Mouse (Mus musculus): Measurements from ENCODE around the gene Tmem229a. TPM values are rescaled to one million over a fixed set of nuclear protein-coding genes. Genes with fewer than 3 reads are reported as not detected.

Gene Tmem229a
- not detected in 2 replicates for total RNA-seq (2015; ENCODE audit: low replicate concordance)
- not detected in 2 replicates for total RNA-seq (2017; ENCODE audit: low replicate concordance)

DNA sequence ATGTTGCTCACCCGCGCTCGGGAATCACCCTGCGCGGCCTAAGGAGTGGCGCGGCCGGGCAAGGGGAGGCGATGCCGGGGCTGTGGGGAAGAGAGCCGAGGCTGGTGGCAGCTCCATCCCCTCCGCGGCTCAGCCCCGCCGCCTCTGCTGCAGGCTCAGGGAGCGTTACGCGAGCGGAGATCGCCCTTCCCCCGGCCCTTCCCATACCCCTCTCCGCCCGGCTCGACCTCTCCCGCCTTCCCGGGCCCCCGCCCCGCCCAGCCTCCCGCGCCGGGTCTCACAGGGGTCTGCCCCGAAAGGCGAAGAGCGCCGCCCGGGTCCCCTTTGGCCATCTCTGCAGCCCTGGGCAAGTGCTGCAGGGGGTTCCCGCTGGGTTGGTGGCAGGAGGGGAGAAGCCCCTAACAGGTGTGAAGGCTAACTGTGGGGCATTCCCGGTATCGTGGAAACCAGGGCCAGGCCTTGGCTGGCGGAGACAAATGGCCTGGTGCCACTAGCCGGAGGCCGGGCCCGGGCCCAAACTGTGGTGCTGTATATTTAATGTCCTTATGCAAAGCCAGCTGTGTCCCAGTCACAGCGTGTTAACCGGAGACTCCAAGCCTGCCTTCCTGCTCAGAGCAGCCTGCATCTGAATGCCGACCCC, at the start of gene Tmem229a:
Tmem229a (minus strand) TSS at position 352 of the 640 bp plus-strand sequence.
- ATAC-seq (replicated peaks; ENCODE audit: low FRiP score, poor library complexity, severe bottlenecking) = no peak

DNA sequence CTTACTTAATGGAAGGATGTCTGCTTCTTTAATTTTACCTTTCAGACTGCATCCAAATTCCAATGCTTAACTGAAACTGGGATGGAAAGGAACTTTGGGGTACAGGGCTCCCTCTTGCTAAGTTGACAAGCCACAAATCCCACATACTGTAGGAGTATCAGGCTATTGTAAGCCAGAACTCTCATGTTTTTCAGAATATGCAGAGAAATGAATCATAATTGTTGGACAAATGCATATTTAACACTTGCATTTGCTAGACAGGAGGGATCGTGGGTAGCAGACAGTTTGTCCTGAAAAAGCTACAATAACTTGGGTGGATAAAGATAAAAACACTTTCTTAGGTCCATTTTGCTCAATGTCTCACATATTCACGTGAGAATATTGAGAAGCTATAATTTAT, 37.7 kb upstream of the Tmem229a start:
- ATAC-seq (replicated peaks; ENCODE audit: low FRiP score, poor library complexity, severe bottlenecking) = no peak

DNA sequence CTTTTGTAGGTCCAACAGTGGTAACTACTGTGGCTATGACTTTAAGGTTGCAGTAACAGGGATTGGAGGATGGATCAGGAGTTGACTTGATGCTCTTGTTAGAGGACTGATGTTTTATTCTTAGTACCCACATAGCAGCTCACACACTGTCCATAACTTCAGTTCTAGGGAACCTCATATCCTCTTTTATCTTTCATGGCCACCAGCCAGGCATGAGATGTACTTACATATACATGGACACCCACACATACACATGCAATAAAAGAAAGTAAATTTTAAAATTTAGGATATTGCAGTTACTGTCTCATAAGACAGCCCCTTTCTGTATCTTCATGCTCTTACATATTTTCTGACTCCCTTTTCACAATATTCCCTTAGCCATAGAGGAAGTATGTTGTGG, 33.7 kb upstream of the Tmem229a start:
- no peak for ATAC-seq (replicated peaks; ENCODE audit: low FRiP score, poor library complexity, severe bottlenecking)

DNA sequence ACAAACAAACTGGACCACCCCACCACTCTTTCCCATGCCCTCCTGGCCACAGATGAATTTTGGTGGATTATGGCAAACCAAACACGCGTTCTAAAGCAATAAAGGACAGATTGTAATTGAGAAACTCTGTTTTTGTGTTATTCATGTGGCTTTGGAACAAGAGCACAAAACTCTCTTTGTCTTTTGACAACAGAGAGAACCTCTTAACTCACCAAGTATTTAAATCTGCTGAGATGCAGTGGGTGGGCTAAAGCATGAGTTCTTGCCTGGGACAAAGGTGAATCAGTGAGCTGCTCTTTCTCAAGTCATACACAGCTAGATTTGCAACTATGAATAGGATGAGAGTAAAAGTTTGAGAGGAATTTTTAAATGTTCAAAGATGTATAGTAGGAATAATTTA, 20.1 kb upstream of the Tmem229a start:
- ATAC-seq (replicated peaks; ENCODE audit: low FRiP score, poor library complexity, severe bottlenecking) = no peak

GRCm38 (mm10) chr6:24968471-24969223, 12.6 kb upstream of the Tmem229a start:
- ATAC-seq (replicated peaks; ENCODE audit: low FRiP score, poor library complexity, severe bottlenecking) = no peak

GRCm38 (mm10) chr6:24967726-24968125, 11.6 kb upstream of the Tmem229a start:
- ATAC-seq (replicated peaks; ENCODE audit: low FRiP score, poor library complexity, severe bottlenecking) = no peak

- ATAC-seq (replicated peaks; ENCODE audit: low FRiP score, poor library complexity, severe bottlenecking) = no peak
Observed at GRCm38 (mm10) chr6:24966010-24966682, 10.0 kb upstream of the Tmem229a start.

- ATAC-seq (replicated peaks; ENCODE audit: low FRiP score, poor library complexity, severe bottlenecking) = no peak
Observed at GRCm38 (mm10) chr6:24963754-24964153, 7.7 kb upstream of the Tmem229a start.

DNA sequence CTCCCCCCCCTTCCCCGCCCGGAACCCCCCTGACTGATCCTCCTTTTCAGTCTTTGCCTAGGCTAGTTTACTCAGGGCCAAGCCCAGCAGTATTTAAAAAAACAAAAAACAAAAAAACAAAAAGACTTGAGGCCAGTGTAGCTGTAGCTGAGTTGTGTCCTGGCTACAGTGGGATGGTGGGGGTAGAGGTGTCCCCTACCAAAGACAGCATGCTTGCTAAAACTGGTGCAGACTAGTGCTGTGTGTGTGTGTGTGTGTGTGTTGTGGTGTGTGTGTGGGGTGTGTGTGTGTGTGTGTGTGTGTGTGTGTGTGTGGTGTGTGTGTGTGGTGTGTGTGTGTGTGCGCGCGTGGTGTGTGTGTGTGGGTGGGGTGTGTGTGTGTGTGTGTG, 483 bp upstream of the Tmem229a start:
- no peak for ATAC-seq (replicated peaks; ENCODE audit: low FRiP score, poor library complexity, severe bottlenecking)

DNA sequence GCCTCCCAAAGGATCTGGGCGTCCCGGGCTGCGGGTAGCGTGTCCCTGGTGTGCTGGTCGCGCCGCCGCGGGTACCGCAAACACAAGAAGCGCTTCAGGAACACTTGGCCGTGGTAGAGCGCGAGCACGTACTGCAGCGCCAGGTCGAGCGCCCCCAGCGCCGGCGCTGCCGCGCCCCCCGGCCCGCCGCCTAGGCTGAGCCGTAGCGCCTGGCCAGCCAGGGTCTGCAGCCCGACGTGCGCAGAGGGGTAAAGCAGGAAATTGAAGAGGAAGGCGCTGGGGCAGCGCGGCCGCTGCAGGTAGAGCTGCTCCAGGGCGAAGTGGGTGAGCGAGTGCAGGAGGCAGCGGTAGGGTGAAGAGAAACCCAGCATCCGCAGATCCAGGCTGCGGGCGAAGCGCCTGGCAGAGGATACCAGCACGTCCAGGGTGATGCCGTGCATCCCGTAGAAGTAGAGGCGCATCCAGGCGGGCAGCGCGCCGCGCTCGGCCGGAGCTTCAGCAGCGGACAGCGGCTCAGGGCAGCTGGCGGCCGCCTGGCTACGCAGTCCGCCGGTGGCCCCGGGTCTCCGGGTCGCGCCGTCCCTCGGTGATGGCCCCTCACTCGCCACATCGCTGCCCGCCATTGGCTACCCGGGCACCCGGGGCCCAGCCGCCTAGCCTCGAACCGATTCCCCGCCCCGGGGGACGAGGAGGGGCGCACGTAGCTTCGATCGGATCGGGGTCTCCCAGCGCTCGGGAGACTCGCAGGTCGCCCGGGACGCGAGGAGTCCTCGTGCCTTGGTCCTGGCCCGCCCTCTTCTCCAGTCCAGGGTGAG, 759 bp downstream of the Tmem229a start:
- no peak for ATAC-seq (replicated peaks; ENCODE audit: low FRiP score, poor library complexity, severe bottlenecking)

- no peak for ATAC-seq (replicated peaks; ENCODE audit: low FRiP score, poor library complexity, severe bottlenecking)
Observed at GRCm38 (mm10) chr6:24954126-24954525, 2.0 kb downstream of the Tmem229a start.

- no peak for ATAC-seq (replicated peaks; ENCODE audit: low FRiP score, poor library complexity, severe bottlenecking)
Observed at GRCm38 (mm10) chr6:24952341-24952740, 3.8 kb downstream of the Tmem229a start.

GRCm38 (mm10) chr6:24950669-24951068, 5.4 kb downstream of the Tmem229a start:
- ATAC-seq (replicated peaks; ENCODE audit: low FRiP score, poor library complexity, severe bottlenecking) = no peak

DNA sequence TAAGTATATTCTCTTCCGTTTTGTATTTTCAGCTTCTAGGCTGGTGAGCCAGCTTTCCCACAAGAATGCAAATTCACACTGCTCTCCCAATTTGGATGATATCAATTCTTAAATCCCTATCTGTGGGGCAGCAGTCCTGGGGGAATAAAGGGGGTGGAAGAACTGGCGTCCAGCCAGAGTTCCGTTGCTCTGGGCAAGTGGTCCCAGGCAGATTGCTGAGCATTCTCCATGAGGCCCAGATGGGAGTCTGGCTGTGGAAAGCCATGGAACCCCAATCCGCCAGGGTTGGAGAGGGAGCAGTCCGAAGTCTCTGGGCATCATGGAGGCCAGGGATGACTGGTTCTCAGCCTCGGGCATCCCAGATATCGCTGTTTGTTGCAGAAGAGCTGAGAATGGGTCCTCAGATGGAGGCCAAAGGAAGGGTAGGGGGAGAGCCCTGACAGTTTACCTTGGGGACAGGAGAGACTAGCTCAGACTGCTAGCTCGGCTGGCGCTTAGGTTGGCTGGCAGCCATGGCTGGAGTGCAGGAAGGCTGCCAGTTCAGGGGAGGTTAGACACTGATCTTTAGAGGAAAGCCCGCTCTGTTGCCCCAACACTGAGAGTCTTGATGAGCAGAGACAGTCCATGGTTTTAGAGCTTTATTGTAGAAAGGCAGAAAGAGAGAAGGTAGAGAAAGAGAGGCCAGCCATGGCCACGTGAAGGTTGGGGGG, 30.9 kb downstream of the Tmem229a start:
- ATAC-seq (replicated peaks; ENCODE audit: low FRiP score, poor library complexity, severe bottlenecking) = no peak

GRCm38 (mm10) chr6:24913591-24913990, 42.5 kb downstream of the Tmem229a start:
- no peak for ATAC-seq (replicated peaks; ENCODE audit: low FRiP score, poor library complexity, severe bottlenecking)

- no peak for ATAC-seq (replicated peaks; ENCODE audit: low FRiP score, poor library complexity, severe bottlenecking)
Observed at GRCm38 (mm10) chr6:24910728-24911105, 45.4 kb downstream of the Tmem229a start.

DNA sequence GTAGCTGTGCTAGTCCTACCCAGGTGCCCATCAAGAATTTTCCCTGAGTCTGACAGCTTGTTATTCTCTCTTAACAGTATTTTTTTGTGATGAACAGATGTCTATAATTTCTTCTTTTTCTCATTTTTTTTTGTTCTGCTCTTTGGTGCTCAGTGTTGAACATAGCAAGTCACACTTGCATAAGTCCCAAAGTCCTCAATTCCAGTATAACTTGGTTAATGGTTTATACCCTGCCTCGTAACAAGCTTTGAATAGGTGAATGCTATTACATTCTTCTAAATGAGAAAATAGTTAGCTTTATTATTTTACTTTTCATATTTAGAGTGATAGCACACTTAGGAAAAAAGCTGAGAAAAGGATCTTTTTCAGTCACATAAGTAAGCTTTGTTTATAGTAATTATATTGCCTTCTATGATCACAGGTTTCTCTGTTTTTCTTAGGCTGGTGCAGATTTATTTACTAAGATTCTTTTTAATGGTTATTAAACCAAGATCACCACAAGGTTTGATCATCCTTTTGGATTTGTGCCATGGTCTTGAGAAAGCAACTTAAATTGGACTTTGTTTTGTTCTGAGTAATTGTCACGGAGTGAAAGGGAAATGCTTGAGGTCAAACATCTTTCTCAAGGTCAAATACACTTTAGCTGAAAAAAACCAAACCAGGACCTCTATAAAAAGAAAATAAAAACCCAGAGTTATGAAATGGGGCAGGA, 45.9 kb downstream of the Tmem229a start:
- ATAC-seq (replicated peaks; ENCODE audit: low FRiP score, poor library complexity, severe bottlenecking) = no peak

DNA sequence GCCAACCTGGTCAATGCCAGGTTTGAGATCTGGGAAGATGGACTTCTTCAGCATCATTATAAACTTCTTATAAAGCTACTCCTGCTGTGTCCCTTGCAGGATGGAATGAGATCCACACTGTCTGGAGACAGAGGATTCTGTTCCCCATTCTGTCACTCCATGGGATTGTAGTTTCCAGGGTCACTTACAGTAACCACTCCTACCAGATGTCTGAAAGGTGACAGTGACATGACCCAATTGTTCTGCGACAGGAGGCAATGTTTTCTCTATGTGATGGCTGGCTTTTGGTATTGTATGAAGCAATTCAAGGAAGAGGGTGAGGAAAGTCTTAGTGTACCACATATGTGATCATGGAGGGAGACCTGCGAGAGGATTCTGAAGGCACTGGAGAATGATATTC, 48.3 kb downstream of the Tmem229a start:
- ATAC-seq (replicated peaks; ENCODE audit: low FRiP score, poor library complexity, severe bottlenecking) = no peak

DNA sequence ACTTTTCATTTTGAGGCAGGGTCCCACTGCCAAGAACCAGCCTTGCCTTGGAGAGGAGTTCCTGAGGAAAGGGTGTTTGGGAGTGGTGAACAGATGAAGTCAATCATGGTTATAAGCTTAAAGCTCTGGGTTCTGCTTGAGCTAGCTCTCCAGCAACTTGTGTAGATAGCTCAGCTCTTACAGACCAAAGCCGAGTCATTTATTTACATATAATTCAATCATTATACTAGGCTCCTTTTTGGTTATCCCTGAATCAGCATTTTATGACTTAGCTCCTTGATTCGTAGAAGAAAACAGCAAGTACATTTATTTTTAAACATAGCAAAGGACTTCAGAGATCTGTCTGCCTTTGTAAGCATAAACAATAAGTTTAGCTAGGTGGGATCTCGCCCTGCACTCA, 51.0 kb downstream of the Tmem229a start:
- ATAC-seq (replicated peaks; ENCODE audit: low FRiP score, poor library complexity, severe bottlenecking) = no peak
